Mouse (Mus musculus) midbrain, postnatal 0 days (tissue): Measurements from ENCODE around the gene Pcolce2. TPM values are rescaled to one million over a fixed set of nuclear protein-coding genes. Genes with fewer than 3 reads are reported as not detected.

Source experiments
- ATAC-seq: fragments of 200-750 bp; cut with Nextera tagmentation; 2 replicates; pipeline ENCODE4 v1.8.0; 2017; ENCODE audit warnings: moderate number of reproducible peaks, mild to moderate bottlenecking, moderate TSS enrichment, moderate library complexity; ENCODE audit not compliant: low FRiP score
- DNase-seq: peaks from one replicate; pipeline ENCODE4 v3.0.0-alpha.2; 2015; ENCODE audit warnings: low spot score
- H3K27ac ChIP-seq: fragments of 300-500 bp; sonication (generic); 2 replicates; pipeline ENCODE4 v1.5.1; 2014; ENCODE audit warnings: low read depth, mild to moderate bottlenecking, low read length, mixed read lengths
- H3K27me3 ChIP-seq: fragments of 300-500 bp; sonication (generic); 2 replicates; pipeline ENCODE4 v1.6.1; 2014; ENCODE audit warnings: low read length, control low read depth, mixed read lengths; ENCODE audit not compliant: insufficient read depth
- H3K36me3 ChIP-seq: fragments of 300-500 bp; sonication (generic); 2 replicates; pipeline ENCODE4 v1.6.1; 2014; ENCODE audit warnings: low read length, control low read depth, mixed read lengths; ENCODE audit not compliant: insufficient read depth
- H3K4me1 ChIP-seq: fragments of 300-500 bp; sonication (generic); 2 replicates; pipeline ENCODE4 v1.6.1; 2014; ENCODE audit warnings: mild to moderate bottlenecking, control low read depth, antibody characterized with exemption, low read length, mixed read lengths; ENCODE audit not compliant: insufficient read depth
- H3K4me2 ChIP-seq: fragments of 300-500 bp; sonication (generic); 2 replicates; pipeline ENCODE4 v1.6.1; 2014; ENCODE audit warnings: low read depth, mild to moderate bottlenecking, low read length, mixed read lengths; ENCODE audit not compliant: poor library complexity, severe bottlenecking
- H3K4me3 ChIP-seq: fragments of 300-500 bp; sonication (generic); 2 replicates; pipeline ENCODE4 v1.5.1; 2014; ENCODE audit warnings: low read depth, mild to moderate bottlenecking, low read length, moderate library complexity
- H3K9ac ChIP-seq: fragments of 300-500 bp; sonication (generic); replicated peaks from 2 replicates; pipeline ENCODE4 v1.6.1; 2014; ENCODE audit warnings: mild to moderate bottlenecking, low read length, moderate library complexity, mixed read lengths; ENCODE audit not compliant: poor library complexity, severe bottlenecking
- H3K9me3 ChIP-seq: fragments of 300-500 bp; sonication (generic); 2 replicates; pipeline ENCODE4 v1.6.1; 2016; ENCODE audit warnings: low read length, control low read depth
- CTCF ChIP-seq: IDR thresholded peaks from 2 replicates; pipeline ENCODE4 v1.5.1; 2016; ENCODE audit warnings: antibody characterized with exemption, mild to moderate bottlenecking
- WGBS: fragments of 180-500 bp; shearing (Covaris S2); extraction: QIAGEN DNeasy Blood & Tissue Kit; methylation state at CpG from one replicate; pipeline ENCODE4 v1.1.7; 2014; 5-methylcytosine and 5-hydroxymethylcytosine counted together
- polyA plus RNA-seq: library from polyadenylated mRNA; unstranded; fragments of >200 nt; fragmentation: Nextera tagmentation; extraction: Ambion mirVana; gene quantifications from 2 replicates; pipeline ENCODE4 v1.2.1, GENCODE M21; 2015
- total RNA-seq: library from RNA; depleted of rRNA; stranded (reverse); fragments of >200 nt; gene quantifications from 2 replicates; pipeline ENCODE4 v1.2.3, GENCODE M21; 2014

Gene Pcolce2
- total and polyA plus RNA-seq, 2 experiments from 2014 or later = 0.66 to 2.0 TPM

- Histone ChIP-seq H3K9me3 (no peaks in the 10 kb centered on the region), H3K4me2 (no peak overlapping the region), H3K27ac (no peak overlapping the region), H3K27me3 (no peaks in the 10 kb centered on the region), H3K9ac (no peak overlapping the region), H3K4me1 (no peaks in the 10 kb centered on the region), H3K4me3 (no peak overlapping the region), H3K36me3 (no peaks in the 10 kb centered on the region)
- 96% methylated on average over 4 of the region's 4 CpGs for WGBS
- ATAC-seq (no peak), DNase-seq (no peak)
- peak; percentile 22; the same call in 1 of the 2 replicates for TF ChIP-seq CTCF
Measured at GRCm38 (mm10) chr9:95676021-95676420, 38.6 kb downstream of the Pcolce2 start.

DNA sequence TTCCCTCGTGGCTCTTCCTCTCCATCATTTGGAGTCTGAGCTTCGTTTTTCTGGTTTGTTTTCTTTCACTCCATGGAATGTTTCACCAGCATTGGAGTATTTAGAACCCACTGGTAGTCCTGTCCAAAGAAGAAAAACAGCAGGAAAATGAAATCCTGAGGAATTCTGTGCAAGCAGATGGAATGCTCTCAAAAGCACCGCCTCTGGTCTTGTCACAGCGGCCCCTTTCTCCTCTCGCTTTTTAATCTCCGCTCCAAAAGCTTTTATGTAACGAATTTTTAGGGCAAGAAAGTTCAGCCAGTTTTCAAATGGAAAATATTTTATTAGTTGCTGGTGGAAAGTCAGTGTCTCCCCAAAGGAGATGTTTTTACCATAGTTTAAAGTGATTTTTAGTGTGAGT, 42.6 kb downstream of the Pcolce2 start:
- WGBS = 71% methylated on average over 7 of the region's 7 CpGs
- DNase-seq (no peak), ATAC-seq (no peak)
- Histone ChIP-seq H3K27me3 (no peaks in the 10 kb centered on the region), H3K4me1 (no peaks in the 10 kb centered on the region), H3K27ac (no peak overlapping the region), H3K36me3 (no peaks in the 10 kb centered on the region), H3K4me2 (no peak overlapping the region), H3K9me3 (no peaks in the 10 kb centered on the region), H3K4me3 (no peak overlapping the region), H3K9ac (no peak overlapping the region)
- no peak for TF ChIP-seq CTCF

DNA sequence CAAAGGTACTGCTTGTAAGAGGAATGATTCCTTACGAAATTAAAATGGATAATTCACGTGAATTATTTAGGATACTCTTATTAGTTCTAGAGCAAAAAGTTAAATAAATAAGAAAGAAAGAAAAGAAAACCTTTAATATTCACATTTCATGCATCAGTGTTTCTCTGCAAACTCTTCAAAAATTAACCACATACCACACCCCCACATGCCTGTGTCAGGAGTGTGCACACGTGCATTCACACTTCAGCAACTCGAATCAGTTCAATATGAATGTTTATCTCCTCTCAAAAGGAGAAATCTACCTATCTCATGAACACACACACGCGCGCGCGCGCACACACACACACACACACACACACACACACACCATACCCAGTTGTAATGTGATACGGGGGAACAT, 43.3 kb downstream of the Pcolce2 start:
- no peaks in the 10 kb centered on the region for H3K27me3 ChIP-seq
- ATAC-seq = no peak
- no peak overlapping the region for H3K27ac ChIP-seq
- WGBS = 95% methylated on average over 11 of the region's 11 CpGs
- no peaks in the 10 kb centered on the region for H3K4me1 ChIP-seq
- no peak overlapping the region for H3K9ac ChIP-seq
- H3K4me2 ChIP-seq = no peak overlapping the region
- H3K36me3 ChIP-seq = no peaks in the 10 kb centered on the region
- no peak for DNase-seq
- H3K9me3 ChIP-seq = no peaks in the 10 kb centered on the region
- H3K4me3 ChIP-seq = no peak overlapping the region
- no peak for TF ChIP-seq CTCF

DNA sequence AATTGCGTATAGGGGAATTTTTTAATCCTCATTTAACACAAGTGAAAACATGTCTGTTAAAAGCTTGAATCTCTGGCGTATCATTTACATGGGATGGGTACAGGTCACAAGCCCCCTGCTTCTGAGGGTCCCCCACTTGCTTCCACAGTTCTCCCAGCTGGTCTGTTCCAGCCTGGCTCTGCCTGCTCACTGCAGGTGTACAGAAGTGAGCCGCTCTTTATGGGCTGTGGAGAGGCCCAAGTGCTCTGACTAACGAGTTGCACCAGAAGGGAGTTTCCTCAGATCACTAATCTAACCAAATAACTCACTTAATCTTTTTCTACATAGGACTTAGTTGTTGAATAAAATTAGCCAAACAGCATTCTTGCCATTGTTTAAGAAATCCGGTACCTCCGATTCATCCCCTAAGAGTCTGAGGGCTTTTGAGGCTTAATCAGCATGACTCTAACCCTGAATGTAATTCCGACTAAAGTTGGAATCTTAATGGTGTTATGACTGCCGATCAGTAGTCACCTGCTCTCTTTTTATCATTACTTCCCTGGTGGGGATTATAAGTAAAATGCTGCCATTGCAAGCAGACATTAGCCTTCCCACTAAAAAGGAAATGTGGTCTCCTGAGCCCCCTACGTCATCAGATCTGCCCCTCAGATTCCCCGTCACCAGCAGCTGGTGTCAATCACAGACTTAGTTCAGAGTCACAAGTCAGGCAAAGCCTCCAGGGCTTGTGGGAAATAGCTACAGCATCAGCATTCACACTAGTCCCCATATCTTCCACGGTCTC, 48.4 kb downstream of the Pcolce2 start:
- H3K4me1 ChIP-seq = no peaks in the 10 kb centered on the region
- no peaks in the 10 kb centered on the region for H3K27me3 ChIP-seq
- ATAC-seq (no peak), DNase-seq (no peak)
- no peak for TF ChIP-seq CTCF
- no peak overlapping the region for H3K9ac ChIP-seq
- WGBS = 26% methylated on average over 11 of the region's 11 CpGs
- no peak overlapping the region for H3K27ac ChIP-seq
- H3K4me2 ChIP-seq = no peak overlapping the region
- no peak overlapping the region for H3K4me3 ChIP-seq
- no peaks in the 10 kb centered on the region for H3K36me3 ChIP-seq
- H3K9me3 ChIP-seq = no peaks in the 10 kb centered on the region

- H3K9ac ChIP-seq = no peak overlapping the region
- H3K4me2 ChIP-seq = no peak overlapping the region
- H3K9me3 ChIP-seq = no peaks in the 10 kb centered on the region
- H3K36me3 ChIP-seq = no peaks in the 10 kb centered on the region
- no peaks in the 10 kb centered on the region for H3K27me3 ChIP-seq
- no peak overlapping the region for H3K27ac ChIP-seq
- WGBS = 65% methylated on average over 3 of the region's 3 CpGs
- no peaks in the 10 kb centered on the region for H3K4me1 ChIP-seq
- TF ChIP-seq CTCF = peak; percentile 53
- ATAC-seq (no peak), DNase-seq (no peak)
- no peak overlapping the region for H3K4me3 ChIP-seq
Measured at GRCm38 (mm10) chr9:95688064-95688463, 50.7 kb downstream of the Pcolce2 start.

- ATAC-seq (no peak), DNase-seq (no peak)
- 68% methylated on average over 8 of the region's 8 CpGs for WGBS
Measured at GRCm38 (mm10) chr9:95692823-95693222, 55.4 kb downstream of the Pcolce2 start.

More at GRCm38 (mm10) chr9:95692823-95693222, 55.4 kb downstream of the Pcolce2 start:
- Histone ChIP-seq H3K4me2 (no peak overlapping the region), H3K4me1 (no peaks in the 10 kb centered on the region), H3K4me3 (no peak overlapping the region), H3K9ac (no peak overlapping the region), H3K36me3 (no peaks in the 10 kb centered on the region), H3K27ac (no peak overlapping the region), H3K27me3 (no peaks in the 10 kb centered on the region), H3K9me3 (no peaks in the 10 kb centered on the region)
- no peak for TF ChIP-seq CTCF
